Mouse (Mus musculus) mouse embryonic stem cell (cell line): ENCODE data around the gene Ssu2.

Experiments used
- in situ Hi-C, 2 experiments: fragments of 300-500 bp; cut with MboI; formaldehyde crosslinking; loops; 1 replicate in 1 of 2; 3 replicates in 1 of 2; pipeline ENCODE4 v1.14.3; 2019 to 2020; ENCODE audit warnings: low sequenced_read_pairs in 2 of 2, low pct_unique_long_range_greater_than_20kb in 1 of 2, mixed read lengths in 1 of 2; ENCODE audit not compliant: unreplicated experiment in 1 of 2

The Ssu2 gene

DNA sequence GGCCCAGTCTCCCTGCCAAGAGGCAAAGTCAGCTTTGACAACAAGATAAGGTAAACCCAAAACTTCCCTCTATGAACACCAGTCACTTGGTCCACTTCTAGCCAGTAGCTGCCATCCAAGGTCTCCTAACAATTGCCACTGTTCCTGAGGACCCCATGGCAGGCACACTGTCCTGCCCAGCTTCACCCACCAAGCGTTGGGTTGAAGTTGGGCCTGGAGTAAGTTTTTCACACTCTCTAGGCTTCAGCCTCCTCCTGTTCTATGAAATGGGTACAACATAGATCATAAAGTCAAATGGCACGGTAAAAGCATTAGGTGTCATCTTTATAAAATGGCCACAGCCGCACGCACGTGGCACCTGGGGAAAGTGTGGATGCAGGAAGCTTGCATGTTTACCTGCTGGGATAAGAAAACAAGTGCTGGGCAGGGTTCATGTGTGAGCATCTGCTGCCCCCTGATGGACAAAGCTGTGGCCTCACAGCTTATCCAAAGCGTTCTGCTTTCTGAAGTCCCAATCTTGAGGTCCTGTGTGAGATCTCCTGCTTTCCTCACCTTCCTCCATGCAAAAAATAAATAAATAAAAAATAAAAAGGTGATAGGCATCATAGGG, 25.4 kb downstream of the Ssu2 start:
- in situ Hi-C loops, result loop anchor here (10.0 kb wide), 2 partner anchors 158 to 168 kb away; no protein-coding TSS in a partner anchor

DNA sequence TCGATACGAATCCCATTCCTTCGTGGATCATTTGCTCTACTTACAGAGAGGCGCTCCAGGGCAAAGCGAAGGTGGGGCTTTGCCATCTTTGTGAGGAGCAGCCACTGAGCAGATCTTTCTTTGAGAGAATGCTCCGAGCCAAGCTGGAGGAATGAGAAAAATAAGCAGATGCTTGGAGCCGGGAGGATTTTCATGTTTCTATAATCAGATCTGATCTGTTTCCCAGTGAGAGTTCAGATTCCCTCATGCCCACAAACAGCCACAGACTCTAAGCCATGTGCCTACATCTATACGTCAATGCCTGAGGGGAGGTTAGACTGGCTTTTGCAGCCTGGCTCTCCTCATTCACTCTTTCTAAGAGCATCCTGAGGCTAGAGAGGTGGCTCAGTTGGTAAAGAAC, 27.1 kb downstream of the Ssu2 start:
- in situ Hi-C loops, result loop anchor here (10.0 kb wide), 2 partner anchors 156 to 166 kb away; no protein-coding TSS in a partner anchor

GRCm38 (mm10) chr6:112359341-112359740, 28.5 kb downstream of the Ssu2 start:
- in situ Hi-C loops, result no loop called here

DNA sequence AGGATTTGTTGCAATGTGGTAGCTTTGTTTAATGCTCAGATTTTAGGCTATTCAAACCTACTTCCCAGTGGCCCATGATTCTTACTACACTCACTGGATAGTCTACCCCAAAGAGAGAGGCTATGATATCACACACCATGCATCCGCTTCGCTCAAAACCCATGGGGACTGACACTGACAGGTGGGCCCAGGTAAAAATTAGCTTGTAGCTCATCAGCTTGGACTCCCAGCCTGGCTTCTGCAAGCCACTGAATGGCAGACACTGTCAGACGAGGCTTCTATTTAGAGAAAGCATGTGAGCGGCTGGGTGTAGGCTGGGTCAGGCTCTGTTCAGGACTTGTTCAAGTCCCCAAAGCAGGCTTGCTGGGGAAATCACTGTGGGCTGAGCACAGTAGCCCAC, 37.4 kb downstream of the Ssu2 start:
- in situ Hi-C loops, result no loop called here

GRCm38 (mm10) chr6:112339016-112339415, 48.8 kb downstream of the Ssu2 start:
- in situ Hi-C loops, result no loop called here

DNA sequence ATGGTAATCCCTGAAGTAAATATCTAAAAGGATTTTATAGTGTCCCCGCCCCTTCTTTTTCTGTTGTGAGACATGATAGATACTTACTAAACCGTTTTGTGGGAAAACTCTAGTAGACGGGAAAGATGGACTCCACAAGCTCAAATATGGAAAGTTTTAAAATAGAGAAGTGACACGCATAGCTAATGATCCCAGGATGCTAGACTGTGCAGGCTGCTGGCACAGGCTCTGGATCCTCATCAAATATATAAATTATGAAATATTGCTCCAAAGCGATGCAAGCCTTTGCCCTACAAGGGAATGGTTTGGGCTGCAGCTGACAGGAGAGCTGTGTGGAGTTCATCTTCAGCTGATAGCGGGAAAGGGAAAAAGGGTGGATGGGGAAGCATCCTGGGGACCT, 50.2 kb downstream of the Ssu2 start:
- in situ Hi-C loops, result no loop called here

GRCm38 (mm10) chr6:112333930-112334329, 53.9 kb downstream of the Ssu2 start:
- in situ Hi-C loops, result no loop called here

DNA sequence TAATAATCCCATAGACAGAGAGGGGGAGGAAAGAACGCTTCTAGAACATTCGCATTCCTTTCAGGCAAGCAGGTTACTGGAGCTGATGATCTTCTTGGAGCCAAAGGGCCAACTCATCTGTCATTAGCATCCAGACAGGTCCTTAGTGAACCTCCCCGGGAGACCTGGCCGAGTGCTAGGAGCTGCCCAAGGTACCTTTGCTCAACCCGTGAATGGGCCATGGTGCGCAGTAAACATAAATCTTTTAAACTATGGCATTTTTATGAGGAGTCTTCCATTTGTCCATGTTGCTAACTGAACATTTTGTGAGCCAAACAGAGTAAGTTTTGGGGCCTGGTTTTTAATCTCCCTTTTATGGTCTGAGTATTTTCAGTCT, 56.6 kb downstream of the Ssu2 start:
- in situ Hi-C loops, result no loop called here

- in situ Hi-C loops, result no loop called here
Measured at GRCm38 (mm10) chr6:112330520-112331222, 57.2 kb downstream of the Ssu2 start.

DNA sequence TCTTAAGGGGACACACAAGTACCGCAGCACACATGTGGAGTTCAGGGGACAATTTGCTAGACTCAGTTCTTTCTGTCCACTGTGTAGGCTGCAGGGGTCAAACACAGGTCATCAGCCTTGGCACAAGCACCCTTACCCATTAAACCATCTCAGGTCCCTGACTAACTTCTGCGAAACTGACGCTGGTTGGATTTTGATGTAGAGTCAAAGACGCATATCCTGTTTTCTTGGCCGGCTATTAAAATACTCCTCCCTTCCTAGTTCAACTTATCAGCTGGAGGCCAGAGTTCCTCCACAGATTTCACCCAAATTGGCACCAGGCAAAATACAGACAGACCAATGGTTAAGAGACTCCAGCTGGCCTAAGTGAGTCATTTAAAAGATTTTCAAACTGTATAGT, 60.0 kb downstream of the Ssu2 start:
- in situ Hi-C loops, result no loop called here

GRCm38 (mm10) chr6:112325213-112325612, 62.6 kb downstream of the Ssu2 start:
- in situ Hi-C loops, result no loop called here

DNA sequence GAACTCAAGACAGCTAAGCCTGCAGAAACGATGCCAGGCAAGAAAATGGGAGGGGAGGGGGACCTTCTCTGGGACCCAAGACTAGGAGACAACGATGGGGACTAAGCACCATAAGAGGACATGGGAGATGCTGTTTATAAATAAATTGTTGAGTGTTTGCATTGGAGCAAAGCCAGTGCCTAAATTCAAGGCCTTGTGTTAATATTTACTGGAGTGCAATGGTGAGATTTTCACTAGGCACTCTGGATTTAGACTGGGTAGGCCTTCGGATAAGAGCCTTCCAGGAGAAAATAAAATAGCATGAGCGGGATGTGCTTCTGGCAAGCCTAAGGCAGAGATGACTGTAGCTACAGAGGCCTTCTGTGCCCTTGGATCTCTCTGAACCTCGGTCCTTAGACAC, 64.9 kb downstream of the Ssu2 start:
- in situ Hi-C loops, result no loop called here

GRCm38 (mm10) chr6:112320679-112321078, 67.1 kb downstream of the Ssu2 start:
- in situ Hi-C loops, result no loop called here

- in situ Hi-C loops, result no loop called here
Measured at GRCm38 (mm10) chr6:112319449-112319848, 68.4 kb downstream of the Ssu2 start.

DNA sequence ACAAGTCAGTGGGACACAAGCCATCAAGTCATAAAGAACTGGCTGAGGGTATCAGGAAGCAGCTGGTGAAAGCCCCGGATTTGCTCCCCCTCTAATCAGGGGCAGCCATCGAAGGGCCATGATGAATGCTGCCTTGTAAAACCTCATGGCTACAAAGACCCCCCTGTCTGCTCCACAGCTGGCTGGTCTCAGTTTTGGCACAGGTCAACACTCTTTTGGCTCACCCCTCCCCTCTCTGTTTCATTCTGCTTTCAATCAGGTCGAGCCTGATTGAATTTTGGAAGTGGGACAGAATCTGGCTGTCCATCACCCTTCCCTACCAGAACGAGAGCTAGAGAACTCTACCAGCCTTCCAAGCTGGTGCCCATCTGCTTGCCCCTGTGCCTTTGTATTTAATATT, 76.4 kb downstream of the Ssu2 start:
- in situ Hi-C loops, result no loop called here

- in situ Hi-C loops, result no loop called here
Measured at GRCm38 (mm10) chr6:112309330-112309938, 78.4 kb downstream of the Ssu2 start.
